Mouse (Mus musculus): ENCODE results near the gene Hivep3. TPM values are rescaled to one million over a fixed set of nuclear protein-coding genes. Genes with fewer than 3 reads are reported as not detected.

Hivep3 gene
- polyA plus RNA-seq, 2 experiments, result 3.8 to 5.1 TPM

DNA sequence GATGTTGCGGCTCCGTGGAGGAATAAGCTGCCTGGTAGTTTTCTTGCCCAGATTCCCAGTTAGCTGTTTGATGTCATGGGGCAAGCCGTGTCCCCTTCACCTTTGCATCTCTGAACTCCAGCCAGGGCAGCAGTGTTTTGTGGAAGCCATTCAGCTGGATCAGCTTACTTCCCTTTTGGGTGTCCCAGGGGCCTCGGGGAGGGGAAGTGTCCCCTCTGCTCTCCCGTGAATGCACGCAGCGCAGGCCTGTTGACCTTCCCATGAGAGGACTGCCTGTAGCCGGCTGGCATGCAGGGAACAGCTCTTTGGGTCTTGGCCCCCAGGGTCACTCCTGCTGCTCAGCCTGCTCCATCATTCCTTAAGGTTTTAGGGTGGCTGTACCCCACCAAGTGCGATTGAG lies 320.6 kb downstream of the Hivep3 start:
- Histone ChIP-seq H3K9ac (ENCODE audit: low read depth, low read length, severe bottlenecking) (no peak overlapping the region), H3K36me3 (ENCODE audit: control insufficient read depth, insufficient read depth, low read length) (no peaks in the 10 kb centered on the region), H3K27me3 (ENCODE audit: control insufficient read depth, insufficient read depth, low read length) (no peaks in the 10 kb centered on the region), H3K27ac (replicated peaks; ENCODE audit: low read depth, low read length) (no peak overlapping the region), H3K4me1 (ENCODE audit: control insufficient read depth, insufficient read depth, low read length) (no peaks in the 10 kb centered on the region), H3K4me2 (replicated peaks; ENCODE audit: low read depth, low read length, severe bottlenecking) (no peak overlapping the region), H3K4me3 (replicated peaks; ENCODE audit: low read length) (no peak overlapping the region), H3K9me3 (ENCODE audit: control insufficient read depth, low read length) (no peaks in the 10 kb centered on the region)
- WGBS, result 70% methylated on average over 9 of the region's 9 CpGs
- no peak for TF ChIP-seq POLR2A (IDR thresholded peaks at IDR 0.05; ENCODE audit: borderline replicate concordance, extremely low read depth, insufficient read depth, insufficient read length)
- ATAC-seq (ENCODE audit: low FRiP score, low read depth) (no peak), DNase-seq (ENCODE audit: low spot score) (no peak)

DNA sequence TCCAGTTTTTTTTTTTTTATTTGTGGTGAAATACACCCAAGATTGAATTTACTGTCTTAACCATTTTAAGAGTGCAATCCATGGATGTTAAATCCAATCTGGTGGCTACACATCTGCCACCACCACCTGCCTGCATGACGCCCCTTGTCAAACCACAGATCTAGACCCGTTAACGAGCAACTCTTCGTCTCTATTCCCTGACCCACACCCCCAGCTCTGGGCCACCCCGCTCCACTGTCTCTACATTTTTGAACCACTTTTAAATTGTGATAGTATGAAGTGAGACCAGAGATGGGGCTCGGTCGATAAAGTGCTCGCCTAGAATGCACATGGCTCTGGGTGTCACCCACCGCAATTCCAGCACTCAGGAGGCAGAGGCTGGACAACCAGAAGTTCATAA lies 322.9 kb downstream of the Hivep3 start:
- H3K4me1 ChIP-seq (ENCODE audit: control insufficient read depth, insufficient read depth, low read length), result no peaks in the 10 kb centered on the region
- no peak for TF ChIP-seq POLR2A (IDR thresholded peaks at IDR 0.05; ENCODE audit: borderline replicate concordance, extremely low read depth, insufficient read depth, insufficient read length)
- no peak overlapping the region for H3K4me3 ChIP-seq (replicated peaks; ENCODE audit: low read length)
- DNase-seq (ENCODE audit: low spot score) (no peak), ATAC-seq (ENCODE audit: low FRiP score, low read depth) (no peak)
- WGBS, result 85% methylated on average over 9 of the region's 9 CpGs
- no peaks in the 10 kb centered on the region for H3K27me3 ChIP-seq (ENCODE audit: control insufficient read depth, insufficient read depth, low read length)
- no peak overlapping the region for H3K4me2 ChIP-seq (replicated peaks; ENCODE audit: low read depth, low read length, severe bottlenecking)
- no peak overlapping the region for H3K9ac ChIP-seq (ENCODE audit: low read depth, low read length, severe bottlenecking)
- no peak overlapping the region for H3K27ac ChIP-seq (replicated peaks; ENCODE audit: low read depth, low read length)
- H3K9me3 ChIP-seq (ENCODE audit: control insufficient read depth, low read length), result no peaks in the 10 kb centered on the region
- no peaks in the 10 kb centered on the region for H3K36me3 ChIP-seq (ENCODE audit: control insufficient read depth, insufficient read depth, low read length)

GRCm38 (mm10) chr4:120057529-120057928 lies 323.9 kb downstream of the Hivep3 start:
- no peak for ATAC-seq (ENCODE audit: low FRiP score, low read depth)
- Histone ChIP-seq H3K9me3 (ENCODE audit: control insufficient read depth, low read length) (no peaks in the 10 kb centered on the region), H3K27ac (replicated peaks; ENCODE audit: low read depth, low read length) (no peak overlapping the region), H3K9ac (ENCODE audit: low read depth, low read length, severe bottlenecking) (no peak overlapping the region), H3K4me2 (replicated peaks; ENCODE audit: low read depth, low read length, severe bottlenecking) (no peak overlapping the region), H3K36me3 (ENCODE audit: control insufficient read depth, insufficient read depth, low read length) (no peaks in the 10 kb centered on the region), H3K4me1 (ENCODE audit: control insufficient read depth, insufficient read depth, low read length) (no peaks in the 10 kb centered on the region), H3K4me3 (replicated peaks; ENCODE audit: low read length) (no peak overlapping the region), H3K27me3 (ENCODE audit: control insufficient read depth, insufficient read depth, low read length) (no peaks in the 10 kb centered on the region)
- WGBS, result 65% methylated on average over 8 of the region's 8 CpGs
- no peak for TF ChIP-seq POLR2A (IDR thresholded peaks at IDR 0.05; ENCODE audit: borderline replicate concordance, extremely low read depth, insufficient read depth, insufficient read length)
- no peak for DNase-seq (ENCODE audit: low spot score)

DNA sequence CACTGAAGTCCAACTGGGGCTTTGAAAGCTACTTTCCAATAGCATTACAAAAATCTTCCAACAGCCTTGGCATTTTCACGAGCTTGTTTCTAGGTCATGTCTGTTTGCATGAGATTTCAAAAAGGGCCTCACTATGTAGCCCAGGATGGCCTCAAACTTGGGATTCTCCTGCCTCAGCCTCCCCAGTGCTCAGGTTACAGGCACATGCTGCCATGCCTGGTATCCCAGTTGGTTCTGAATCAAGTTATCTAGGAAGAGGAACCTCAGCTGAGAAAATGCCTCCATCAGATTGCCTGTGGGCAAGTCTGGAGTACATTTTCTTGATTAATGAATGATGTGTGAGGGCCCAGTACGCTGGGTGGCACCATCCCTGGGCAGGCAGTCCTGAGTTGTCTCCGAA lies 324.6 kb downstream of the Hivep3 start:
- H3K27ac ChIP-seq (replicated peaks; ENCODE audit: low read depth, low read length), result no peak overlapping the region
- 91% methylated on average over 3 of the region's 3 CpGs for WGBS
- H3K9ac ChIP-seq (ENCODE audit: low read depth, low read length, severe bottlenecking), result no peak overlapping the region

DNA sequence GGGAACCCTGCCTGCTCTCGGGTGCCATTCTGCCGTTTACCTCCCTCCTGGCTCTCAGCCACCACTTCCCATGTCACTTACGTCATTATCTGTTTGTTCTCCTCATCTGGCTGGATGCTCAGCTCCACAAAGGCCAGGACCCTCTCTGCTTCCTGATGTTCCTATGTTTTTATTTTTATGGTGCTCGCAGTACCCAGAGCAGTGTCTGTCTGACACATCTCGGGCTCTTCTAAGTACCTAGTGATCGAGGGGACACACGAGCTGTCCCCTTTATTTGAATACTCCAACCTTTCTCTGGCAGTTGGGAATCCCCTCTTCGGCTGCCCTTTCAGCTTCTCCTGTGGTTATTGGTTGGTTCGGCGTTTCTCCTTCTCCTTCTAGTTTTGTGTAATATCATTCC lies 325.2 kb downstream of the Hivep3 start:
- TF ChIP-seq POLR2A (IDR thresholded peaks at IDR 0.05; ENCODE audit: borderline replicate concordance, extremely low read depth, insufficient read depth, insufficient read length), result no peak
- no peaks in the 10 kb centered on the region for H3K27me3 ChIP-seq (ENCODE audit: control insufficient read depth, insufficient read depth, low read length)
- no peak overlapping the region for H3K4me3 ChIP-seq (replicated peaks; ENCODE audit: low read length)
- DNase-seq (ENCODE audit: low spot score), result no peak
- no peak for ATAC-seq (ENCODE audit: low FRiP score, low read depth)
- no peak overlapping the region for H3K27ac ChIP-seq (replicated peaks; ENCODE audit: low read depth, low read length)
- no peaks in the 10 kb centered on the region for H3K4me1 ChIP-seq (ENCODE audit: control insufficient read depth, insufficient read depth, low read length)
- H3K9ac ChIP-seq (ENCODE audit: low read depth, low read length, severe bottlenecking), result no peak overlapping the region
- 75% methylated on average over 10 of the region's 10 CpGs for WGBS
- no peaks in the 10 kb centered on the region for H3K36me3 ChIP-seq (ENCODE audit: control insufficient read depth, insufficient read depth, low read length)
- H3K9me3 ChIP-seq (ENCODE audit: control insufficient read depth, low read length), result no peaks in the 10 kb centered on the region
- no peak overlapping the region for H3K4me2 ChIP-seq (replicated peaks; ENCODE audit: low read depth, low read length, severe bottlenecking)

More for the DNA sequence above, 324.6 kb downstream of the Hivep3 start:
- H3K4me1 ChIP-seq (ENCODE audit: control insufficient read depth, insufficient read depth, low read length), result no peaks in the 10 kb centered on the region
- no peak overlapping the region for H3K4me3 ChIP-seq (replicated peaks; ENCODE audit: low read length)
- no peak for DNase-seq (ENCODE audit: low spot score)
- ATAC-seq (ENCODE audit: low FRiP score, low read depth), result no peak
- H3K27me3 ChIP-seq (ENCODE audit: control insufficient read depth, insufficient read depth, low read length), result no peaks in the 10 kb centered on the region
- no peak for TF ChIP-seq POLR2A (IDR thresholded peaks at IDR 0.05; ENCODE audit: borderline replicate concordance, extremely low read depth, insufficient read depth, insufficient read length)
- H3K4me2 ChIP-seq (replicated peaks; ENCODE audit: low read depth, low read length, severe bottlenecking), result no peak overlapping the region
- H3K9me3 ChIP-seq (ENCODE audit: control insufficient read depth, low read length), result no peaks in the 10 kb centered on the region
- H3K36me3 ChIP-seq (ENCODE audit: control insufficient read depth, insufficient read depth, low read length), result no peaks in the 10 kb centered on the region

DNA sequence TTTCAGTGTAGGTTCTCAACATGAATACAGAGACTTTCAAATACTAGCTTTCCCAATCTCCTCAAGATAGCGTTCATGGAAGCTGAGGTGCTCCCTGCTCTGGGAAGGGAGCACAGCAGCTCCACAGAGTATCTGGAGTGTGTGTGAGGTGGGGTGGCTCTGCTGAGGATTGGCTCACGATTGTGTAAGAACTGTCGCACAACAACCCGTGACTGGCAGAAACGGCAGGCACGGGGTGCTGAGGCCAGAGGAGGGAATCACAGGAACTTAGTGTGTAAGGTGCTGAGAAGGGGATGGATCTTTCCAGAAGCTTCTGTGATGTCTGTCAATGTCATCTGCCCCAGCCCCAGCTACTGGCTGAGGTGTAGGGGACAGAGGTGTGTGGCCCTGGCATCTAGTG lies 328.1 kb downstream of the Hivep3 start:
- no peak overlapping the region for H3K27ac ChIP-seq (replicated peaks; ENCODE audit: low read depth, low read length)
- TF ChIP-seq POLR2A (IDR thresholded peaks at IDR 0.05; ENCODE audit: borderline replicate concordance, extremely low read depth, insufficient read depth, insufficient read length), result no peak
- H3K36me3 ChIP-seq (ENCODE audit: control insufficient read depth, insufficient read depth, low read length), result no peaks in the 10 kb centered on the region
- no peak overlapping the region for H3K4me2 ChIP-seq (replicated peaks; ENCODE audit: low read depth, low read length, severe bottlenecking)
- WGBS, result 92% methylated on average over 6 of the region's 6 CpGs
- no peaks in the 10 kb centered on the region for H3K9me3 ChIP-seq (ENCODE audit: control insufficient read depth, low read length)
- H3K4me3 ChIP-seq (replicated peaks; ENCODE audit: low read length), result no peak overlapping the region
- DNase-seq (ENCODE audit: low spot score), result no peak
- no peak overlapping the region for H3K9ac ChIP-seq (ENCODE audit: low read depth, low read length, severe bottlenecking)
- no peaks in the 10 kb centered on the region for H3K4me1 ChIP-seq (ENCODE audit: control insufficient read depth, insufficient read depth, low read length)
- H3K27me3 ChIP-seq (ENCODE audit: control insufficient read depth, insufficient read depth, low read length), result no peaks in the 10 kb centered on the region
- no peak for ATAC-seq (ENCODE audit: low FRiP score, low read depth)
